Mouse (Mus musculus): ENCODE measurements around the gene Ccnb1. TPM values are rescaled to one million over a fixed set of nuclear protein-coding genes. Genes with fewer than 3 reads are reported as not detected.

Gene Ccnb1
- 15.8 and 23.9 TPM in 2 replicates for polyA plus RNA-seq (2012; rRNA removed)

GRCm38 (mm10) chr13:100786414-100786867, at the start of gene Ccnb1:
TSS of gene Ccnb1 (minus strand) at chr13:100786570.

GRCm38 (mm10) chr13:100832741-100833639, 46.6 kb upstream of the Ccnb1 start, which contains the start of gene Slc30a5:
TSS of gene Slc30a5 (minus strand) at chr13:100833427.

GRCm38 (mm10) chr13:100775252-100776055, 10.9 kb downstream of the Ccnb1 start, which contains the start of gene Cenph:
TSS of gene Cenph (minus strand) at chr13:100775899.

GRCm38 (mm10) chr13:100744036-100744744, 42.2 kb downstream of the Ccnb1 start, which contains the start of gene Mrps36:
TSS of gene Mrps36 (minus strand) at chr13:100744659.

GRCm38 (mm10) chr13:100730861-100731176, 55.6 kb downstream of the Ccnb1 start, which contains the start of gene Cdk7:
TSS of gene Cdk7 (minus strand) at chr13:100730939.

Other genes starting within 250 kb of the Ccnb1 start
- 2.0 and 2.1 TPM in 2 replicates for gene Ocln, start 233.9 kb downstream of the Ccnb1 start, polyA plus RNA-seq (2012; rRNA removed)
- gene Marveld2, start 169.6 kb downstream of the Ccnb1 start, polyA plus RNA-seq (2012; rRNA removed), result 4.5 and 4.7 TPM in 2 replicates
- gene Ak6, start 135.6 kb downstream of the Ccnb1 start, polyA plus RNA-seq (2012; rRNA removed), result 17.4 and 20.7 TPM in 2 replicates
- gene Rad17, start 135.5 kb downstream of the Ccnb1 start, polyA plus RNA-seq (2012; rRNA removed), result 2.1 TPM in 2 replicates
- gene Taf9, start 135.0 kb downstream of the Ccnb1 start, polyA plus RNA-seq (2012; rRNA removed), result 4.1 and 6.4 TPM in 2 replicates
- gene Ccdc125, start 116.9 kb downstream of the Ccnb1 start, polyA plus RNA-seq (2012; rRNA removed), result 0.83 and 0.90 TPM in 2 replicates
- gene Cdk7, start 55.6 kb downstream of the Ccnb1 start, polyA plus RNA-seq (2012; rRNA removed), result 12.4 and 15.0 TPM in 2 replicates
- 15.4 and 22.5 TPM in 2 replicates for gene Mrps36, start 41.9 kb downstream of the Ccnb1 start, polyA plus RNA-seq (2012; rRNA removed)
- gene Cenph, start 10.7 kb downstream of the Ccnb1 start, polyA plus RNA-seq (2012; rRNA removed), result 0.12 and 0.97 TPM in 2 replicates
- gene Slc30a5, start 46.9 kb upstream of the Ccnb1 start, polyA plus RNA-seq (2012; rRNA removed), result 26.6 and 34.1 TPM in 2 replicates

Measured in ovary, adult 2 months (tissue).